Mouse (Mus musculus) lung, adult 2 months (tissue): ENCODE data around the gene Cacna1g.

Experiments
- CTCF ChIP-seq: fragments of 200-500 bp; IDR thresholded peaks from 2 replicates; pipeline ENCODE4 v1.5.1; 2011; ENCODE audit warnings: mild to moderate bottlenecking, low read length, control low read depth; ENCODE audit not compliant: insufficient read depth
- POLR2A ChIP-seq: fragments of 200-500 bp; IDR thresholded peaks from 2 replicates; pipeline ENCODE4 v1.6.1; 2011; ENCODE audit warnings: low read depth, mild to moderate bottlenecking, control low read depth, low read length, borderline replicate concordance; ENCODE audit errors: extremely low read depth

DNA sequence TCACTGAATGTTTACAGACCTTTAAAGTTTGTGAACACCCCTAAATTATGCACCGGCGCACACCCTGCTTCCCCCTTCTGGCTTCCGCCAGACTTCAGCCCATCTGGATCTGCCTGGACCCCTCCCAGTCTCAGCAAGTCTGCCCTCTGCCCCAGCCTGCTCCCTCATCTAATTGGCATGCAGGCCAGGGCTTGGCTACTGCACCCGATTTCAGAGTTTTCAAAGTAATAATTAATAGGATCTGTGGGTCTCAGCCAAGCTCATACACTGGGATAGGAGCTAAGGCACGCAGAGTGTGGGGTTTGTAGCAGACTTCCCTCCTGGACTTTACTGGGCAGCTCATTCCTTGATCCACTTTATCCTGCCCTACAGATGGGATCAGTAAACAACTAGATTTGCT is 69.8 kb downstream of the Cacna1g start:
- TF ChIP-seq POLR2A (no peak), CTCF (no peak)
